Mouse (Mus musculus) embryonic facial prominence, embryonic 12.5 days (tissue): Measurements from ENCODE around the gene Fbxo47. TPM values are rescaled to one million over a fixed set of nuclear protein-coding genes. Genes with fewer than 3 reads are reported as not detected.

Experiments used
- ATAC-seq: fragments of 200-750 bp; cut with Nextera tagmentation; 2 replicates; pipeline ENCODE4 v1.8.0; 2017; ENCODE audit not compliant: insufficient number of reproducible peaks, insufficient read depth, low FRiP score, low TSS enrichment
- H3K27ac ChIP-seq: fragments of 300-500 bp; sonication (generic); 2 replicates; pipeline ENCODE4 v1.5.1; 2016; ENCODE audit warnings: mild to moderate bottlenecking
- H3K27me3 ChIP-seq: fragments of 300-500 bp; sonication (generic); 2 replicates; pipeline ENCODE4 v1.6.1; 2016; ENCODE audit warnings: mild to moderate bottlenecking, moderate library complexity
- H3K36me3 ChIP-seq: fragments of 300-500 bp; sonication (generic); 2 replicates; pipeline ENCODE4 v1.6.1; 2016; ENCODE audit warnings: mild to moderate bottlenecking
- H3K4me1 ChIP-seq: fragments of 300-500 bp; sonication (generic); 2 replicates; pipeline ENCODE4 v1.6.1; 2016
- H3K4me2 ChIP-seq: fragments of 300-500 bp; sonication (generic); replicated peaks from 2 replicates; pipeline ENCODE4 v1.6.1; 2016; ENCODE audit warnings: mild to moderate bottlenecking, moderate library complexity
- H3K4me3 ChIP-seq: fragments of 300-500 bp; sonication (generic); 2 replicates; pipeline ENCODE4 v1.5.1; 2016; ENCODE audit warnings: mild to moderate bottlenecking
- H3K9ac ChIP-seq: fragments of 300-500 bp; sonication (generic); 2 replicates; pipeline ENCODE4 v1.6.1; 2016; ENCODE audit warnings: mild to moderate bottlenecking, moderate library complexity
- H3K9me3 ChIP-seq: fragments of 300-500 bp; sonication (generic); 2 replicates; pipeline ENCODE4 v1.6.1; 2016; ENCODE audit warnings: mild to moderate bottlenecking, moderate library complexity
- WGBS: fragments of 180-500 bp; shearing (Covaris S2); methylation state at CpG from one replicate; pipeline ENCODE4 v1.1.7; 2016; 5-methylcytosine and 5-hydroxymethylcytosine counted together
- polyA plus RNA-seq: library from polyadenylated mRNA; unstranded; fragments of >200 nt; fragmentation: Nextera tagmentation; extraction: Ambion mirVana; gene quantifications from 2 replicates; pipeline ENCODE4 v1.2.1, GENCODE M21; 2016

Fbxo47 gene
- polyA plus RNA-seq: 0.50 and 0.51 TPM in 2 replicates

DNA sequence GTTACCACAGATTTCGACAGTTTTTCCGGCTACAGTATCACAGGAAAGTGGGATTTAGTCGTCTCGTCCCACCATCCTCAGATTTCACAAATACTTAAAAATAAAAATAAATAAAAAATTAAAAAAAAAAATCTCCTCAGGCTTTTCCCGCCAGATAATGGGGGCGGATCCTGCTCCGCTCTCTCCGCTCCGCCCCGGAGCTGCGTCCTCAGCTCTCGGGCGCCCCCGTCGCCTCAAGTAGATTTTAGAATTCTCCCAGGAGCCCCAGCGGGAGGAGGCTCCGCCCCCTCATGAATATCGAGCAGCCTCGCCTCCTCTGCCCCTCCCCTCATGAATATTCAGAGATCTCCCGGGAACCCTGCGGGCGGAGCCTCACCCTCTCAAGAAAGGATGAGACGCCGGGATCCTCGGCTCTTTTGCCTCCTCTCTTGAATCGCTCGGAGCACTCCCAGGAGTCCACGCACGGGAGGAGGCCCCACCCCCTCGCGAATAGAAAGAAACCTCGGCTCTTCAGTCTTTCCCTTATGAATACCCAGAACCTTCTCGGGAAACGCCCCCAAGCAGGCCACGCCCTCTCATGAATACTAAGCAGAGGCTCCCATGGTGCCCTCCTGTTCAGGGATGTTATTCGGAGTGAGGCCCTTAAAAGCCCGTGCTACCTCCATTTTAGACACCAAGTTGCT lies at the start of gene Fbxo47:
Fbxo47 (minus strand) TSS at position 237 of the 683 bp plus-strand sequence.
- H3K9me3 ChIP-seq: no peaks in the 10 kb centered on the region
- ATAC-seq: peak; percentile 92
- peak within 1 kb of the TSS; percentile 84 for H3K27ac ChIP-seq
- H3K4me2 ChIP-seq: peak within 1 kb of the TSS; percentile 52
- peak within 1 kb of the TSS; percentile 54 for H3K4me3 ChIP-seq
- H3K9ac ChIP-seq: peak within 1 kb of the TSS; percentile 42; the same call in 1 of the 2 replicates
- no peaks in the 10 kb centered on the region for H3K4me1 ChIP-seq
- no peaks in the 10 kb centered on the region for H3K36me3 ChIP-seq
- under 1% methylated on average over 37 of the region's 37 CpGs for WGBS
- H3K27me3 ChIP-seq: no peaks in the 10 kb centered on the region

DNA sequence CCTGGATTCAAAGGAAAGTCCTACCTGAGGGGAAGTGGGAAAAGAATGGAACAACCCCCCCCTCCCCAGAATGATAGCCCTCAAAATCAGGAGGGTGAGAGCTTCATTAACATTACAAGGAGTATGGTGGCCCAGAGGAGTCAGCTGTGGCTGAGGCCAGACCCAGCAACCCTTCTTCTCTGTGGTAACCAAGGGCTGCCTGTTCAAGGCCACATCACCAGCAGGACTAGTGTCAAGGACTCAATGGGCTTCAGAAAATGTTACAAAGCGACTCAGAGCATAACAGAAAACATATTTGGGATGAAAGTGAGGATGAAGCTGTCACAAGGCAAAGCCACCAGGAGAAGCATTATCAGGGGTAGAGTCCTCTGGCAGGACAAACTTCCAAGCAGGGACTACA lies 49.6 kb upstream of the Fbxo47 start:
- WGBS: 56% methylated on average over 1 of the region's 1 CpGs
- Histone ChIP-seq H3K4me3 (no peak overlapping the region), H3K36me3 (no peaks in the 10 kb centered on the region), H3K9me3 (no peaks in the 10 kb centered on the region), H3K27ac (no peak overlapping the region), H3K4me2 (no peak overlapping the region), H3K27me3 (no peaks in the 10 kb centered on the region), H3K9ac (no peak overlapping the region), H3K4me1 (no peaks in the 10 kb centered on the region)
- no peak for ATAC-seq

DNA sequence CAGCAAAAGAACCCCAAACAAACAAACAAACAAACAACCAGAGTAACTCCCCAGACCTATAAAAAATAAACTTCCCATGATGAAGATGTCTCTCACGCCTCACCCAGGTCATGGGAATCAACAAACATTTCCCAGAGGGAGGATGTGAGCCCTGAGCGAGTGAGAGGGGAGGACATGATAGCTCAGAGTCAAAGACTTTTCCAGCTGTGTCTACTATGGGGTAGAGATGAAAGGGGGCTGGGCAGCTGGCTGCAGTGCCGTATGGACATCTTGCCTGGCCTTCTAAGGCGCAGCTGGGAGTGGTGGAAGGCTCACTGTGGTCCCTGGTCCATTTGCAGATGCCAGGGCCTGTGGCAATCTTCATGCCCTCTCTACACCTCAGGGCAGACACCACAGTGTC lies 45.0 kb upstream of the Fbxo47 start:
- Histone ChIP-seq H3K9me3 (no peaks in the 10 kb centered on the region), H3K27me3 (no peaks in the 10 kb centered on the region), H3K9ac (no peak overlapping the region), H3K4me3 (no peak overlapping the region), H3K4me1 (no peaks in the 10 kb centered on the region), H3K4me2 (no peak overlapping the region), H3K36me3 (no peaks in the 10 kb centered on the region), H3K27ac (no peak overlapping the region)
- WGBS: 71% methylated on average over 4 of the region's 4 CpGs
- no peak for ATAC-seq

DNA sequence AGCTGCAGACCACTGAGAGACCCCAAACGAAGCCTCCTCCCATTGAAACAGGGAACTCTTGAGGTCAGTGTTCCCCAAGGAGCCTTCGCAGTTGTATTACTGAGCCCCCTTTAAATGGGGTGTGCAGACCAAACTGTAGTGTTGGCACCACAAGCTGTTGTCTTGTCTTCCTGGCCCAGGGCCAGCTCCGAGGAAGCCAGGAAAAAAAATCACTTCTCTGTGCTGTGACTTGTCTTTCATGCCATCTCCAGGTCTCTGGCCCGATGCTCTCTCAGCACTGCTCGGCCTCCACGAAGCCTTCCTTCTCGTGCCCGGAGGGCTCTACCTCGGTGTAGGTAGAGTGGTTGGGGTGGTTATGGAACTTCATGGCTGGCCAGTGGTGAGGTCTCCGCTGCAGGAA lies 40.3 kb upstream of the Fbxo47 start:
- WGBS: 87% methylated on average over 10 of the region's 10 CpGs
- Histone ChIP-seq H3K9ac (no peak overlapping the region), H3K4me1 (no peaks in the 10 kb centered on the region), H3K36me3 (no peaks in the 10 kb centered on the region), H3K4me2 (no peak overlapping the region), H3K27ac (no peak overlapping the region), H3K9me3 (no peaks in the 10 kb centered on the region), H3K27me3 (no peaks in the 10 kb centered on the region), H3K4me3 (no peak overlapping the region)
- no peak for ATAC-seq

DNA sequence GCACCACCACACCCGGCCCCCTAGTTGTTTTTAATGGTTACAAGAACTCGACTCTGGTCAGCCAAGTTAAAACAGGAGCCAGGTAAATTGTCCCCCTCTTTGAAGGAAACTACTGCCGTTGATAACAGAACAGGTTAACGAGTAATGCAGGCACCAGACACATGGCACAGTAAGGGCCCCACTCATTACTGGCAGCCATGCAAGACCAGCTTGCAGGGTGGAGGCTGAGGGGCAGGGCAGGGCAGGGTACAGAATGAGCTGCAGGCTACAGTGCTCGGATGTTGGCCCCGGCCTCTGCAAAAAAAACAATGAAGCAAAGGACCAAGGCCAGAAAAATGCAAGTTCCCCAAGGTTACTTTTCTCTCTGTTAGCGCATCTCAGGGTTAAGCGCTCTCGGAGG lies 39.7 kb upstream of the Fbxo47 start:
- 80% methylated on average over 9 of the region's 9 CpGs for WGBS
- ATAC-seq: no peak
- no peaks in the 10 kb centered on the region for H3K27me3 ChIP-seq

DNA sequence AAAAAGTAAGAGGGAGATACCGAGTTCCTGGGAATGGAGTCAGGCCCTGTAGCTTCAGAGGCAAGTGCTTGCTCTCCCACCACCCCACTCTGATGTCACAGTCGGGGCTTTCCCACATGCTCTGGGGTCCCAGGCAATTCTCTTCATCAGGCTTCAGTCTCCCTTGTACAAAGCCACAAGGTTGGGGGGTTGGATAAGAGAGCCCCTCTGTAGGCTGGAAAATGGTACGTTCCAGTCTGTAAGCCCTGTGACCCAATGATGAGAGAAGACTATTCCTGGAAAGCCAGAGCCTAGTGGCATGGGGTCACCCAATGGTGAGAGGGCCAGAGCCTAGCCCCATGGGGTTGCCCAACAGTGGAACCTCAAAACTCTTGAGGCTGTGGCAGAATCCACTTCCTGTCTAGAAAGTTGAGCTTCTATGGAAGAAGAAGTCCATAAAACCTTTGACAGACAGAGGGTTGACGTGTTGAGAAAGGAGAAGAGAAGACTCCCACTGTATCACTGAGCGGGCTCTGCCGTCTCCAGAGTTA lies 32.1 kb upstream of the Fbxo47 start:
- no peak overlapping the region for H3K4me2 ChIP-seq
- no peak overlapping the region for H3K27ac ChIP-seq
- no peaks in the 10 kb centered on the region for H3K36me3 ChIP-seq
- 91% methylated on average over 6 of the region's 6 CpGs for WGBS
- H3K4me3 ChIP-seq: no peak overlapping the region
- H3K27me3 ChIP-seq: no peaks in the 10 kb centered on the region
- no peaks in the 10 kb centered on the region for H3K9me3 ChIP-seq
- ATAC-seq: no peak
- H3K4me1 ChIP-seq: no peaks in the 10 kb centered on the region
- no peak overlapping the region for H3K9ac ChIP-seq

More for the DNA sequence above, 39.7 kb upstream of the Fbxo47 start:
- Histone ChIP-seq H3K4me2 (no peak overlapping the region), H3K9ac (no peak overlapping the region), H3K4me1 (no peaks in the 10 kb centered on the region), H3K27ac (no peak overlapping the region), H3K4me3 (no peak overlapping the region), H3K36me3 (no peaks in the 10 kb centered on the region), H3K9me3 (no peaks in the 10 kb centered on the region)

DNA sequence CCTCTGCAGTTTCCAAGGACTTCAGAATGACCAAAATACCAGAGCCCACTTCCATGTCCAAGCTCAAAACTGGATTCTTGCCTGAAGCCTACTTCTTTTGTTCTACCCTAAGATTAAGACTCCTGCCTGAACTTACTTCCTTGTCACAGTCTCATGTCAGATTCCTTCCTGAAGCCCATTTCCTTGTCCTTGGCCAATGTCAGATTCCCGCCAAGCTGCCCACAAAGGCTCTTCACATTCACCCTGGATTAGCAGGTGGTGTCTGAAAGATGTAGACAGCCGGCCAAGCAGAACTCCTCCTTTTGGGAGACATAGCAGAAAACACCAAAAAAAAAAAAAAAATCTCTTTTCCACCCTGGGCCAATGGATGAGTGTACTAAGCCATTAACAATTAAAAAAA lies 31.5 kb upstream of the Fbxo47 start:
- no peaks in the 10 kb centered on the region for H3K36me3 ChIP-seq
- 81% methylated on average over 2 of the region's 2 CpGs for WGBS
- H3K4me1 ChIP-seq: no peaks in the 10 kb centered on the region
- H3K27me3 ChIP-seq: no peaks in the 10 kb centered on the region
- no peak overlapping the region for H3K4me2 ChIP-seq
- no peak overlapping the region for H3K4me3 ChIP-seq
- H3K27ac ChIP-seq: no peak overlapping the region
- H3K9me3 ChIP-seq: no peaks in the 10 kb centered on the region
- no peak for ATAC-seq
- H3K9ac ChIP-seq: no peak overlapping the region

DNA sequence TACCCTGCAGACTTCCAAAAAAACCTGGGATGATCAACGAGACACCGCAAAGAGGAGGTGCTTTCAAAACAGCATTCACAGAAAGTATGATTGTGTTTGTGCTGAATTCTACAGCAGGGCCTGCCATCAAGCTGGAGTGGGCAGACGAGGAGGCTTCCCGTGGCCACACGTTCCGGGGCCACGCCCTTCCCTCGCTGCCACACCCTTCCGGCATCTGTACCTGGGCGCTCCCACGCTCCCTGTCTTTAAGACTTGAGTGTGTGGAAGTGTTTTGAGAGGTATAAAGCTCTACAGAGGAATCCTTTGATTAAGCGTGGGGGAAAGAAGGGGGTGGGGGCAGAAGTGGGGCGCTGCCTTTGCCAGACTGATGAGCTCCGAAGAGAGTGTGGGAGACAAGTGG lies 29.2 kb upstream of the Fbxo47 start:
- Histone ChIP-seq H3K9me3 (no peaks in the 10 kb centered on the region), H3K4me2 (no peak overlapping the region), H3K4me3 (no peak overlapping the region), H3K27me3 (no peaks in the 10 kb centered on the region), H3K27ac (no peak overlapping the region), H3K4me1 (no peaks in the 10 kb centered on the region), H3K36me3 (no peaks in the 10 kb centered on the region), H3K9ac (no peak overlapping the region)
- WGBS: 88% methylated on average over 14 of the region's 14 CpGs
- ATAC-seq: no peak

DNA sequence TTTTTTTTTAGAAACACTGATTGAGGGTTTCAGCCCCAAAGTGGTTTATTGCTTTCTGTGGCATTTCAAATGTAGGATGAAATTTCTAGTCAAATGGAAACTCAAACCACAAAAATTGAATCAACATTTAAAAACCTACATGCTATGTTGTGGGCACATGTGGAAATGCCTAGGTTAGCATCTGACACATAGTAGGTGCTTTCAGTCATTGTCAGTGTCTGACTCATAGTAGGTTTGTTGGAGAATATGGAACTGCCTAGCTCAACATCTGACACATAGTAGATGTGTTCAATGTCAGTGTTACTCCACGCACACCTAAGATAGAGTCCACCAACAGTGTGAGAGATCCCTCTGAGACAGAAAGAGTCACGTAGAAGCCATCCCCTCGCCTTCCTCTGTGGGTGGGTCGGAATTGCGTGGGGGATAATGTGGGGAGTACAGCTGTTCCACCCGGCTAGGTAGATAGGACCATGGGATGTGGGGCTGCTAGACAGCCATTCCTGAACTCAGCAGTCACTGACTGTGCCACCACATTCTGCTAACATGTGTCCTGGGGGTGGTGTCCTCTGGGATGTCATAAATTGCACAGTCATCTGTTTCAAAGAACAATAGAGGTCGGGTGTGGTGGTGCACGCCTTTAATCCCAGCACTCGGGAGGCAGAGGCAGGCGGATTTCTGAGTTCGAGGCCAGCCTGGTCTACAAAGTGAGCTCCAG lies 24.8 kb upstream of the Fbxo47 start:
- no peaks in the 10 kb centered on the region for H3K36me3 ChIP-seq
- 91% methylated on average over 11 of the region's 11 CpGs for WGBS
- no peak overlapping the region for H3K9ac ChIP-seq
- H3K4me1 ChIP-seq: no peaks in the 10 kb centered on the region
- no peaks in the 10 kb centered on the region for H3K9me3 ChIP-seq
- H3K4me2 ChIP-seq: no peak overlapping the region
- H3K27ac ChIP-seq: no peak overlapping the region
- no peaks in the 10 kb centered on the region for H3K27me3 ChIP-seq
- ATAC-seq: no peak
- no peak overlapping the region for H3K4me3 ChIP-seq

DNA sequence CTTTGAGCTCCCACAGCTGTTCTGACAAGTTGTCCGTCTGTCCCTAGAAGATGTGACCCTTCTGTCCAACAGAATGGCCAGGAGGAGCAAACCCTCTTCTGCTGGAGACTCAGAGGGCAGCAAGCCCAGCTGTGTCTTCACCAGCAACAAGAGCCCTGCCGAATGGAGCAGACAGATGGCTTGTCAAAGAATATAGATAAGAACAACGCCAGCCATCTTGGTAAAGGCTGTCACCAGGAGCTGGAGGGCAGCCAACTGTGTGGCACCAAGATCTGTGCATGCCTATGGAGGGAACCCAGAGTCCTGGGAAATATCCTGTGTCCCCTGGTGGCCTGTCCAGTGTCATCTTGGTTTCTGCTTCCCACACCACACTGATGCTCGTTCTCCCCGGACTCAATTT lies 24.0 kb upstream of the Fbxo47 start:
- ATAC-seq: no peak
- H3K4me3 ChIP-seq: no peak overlapping the region

DNA sequence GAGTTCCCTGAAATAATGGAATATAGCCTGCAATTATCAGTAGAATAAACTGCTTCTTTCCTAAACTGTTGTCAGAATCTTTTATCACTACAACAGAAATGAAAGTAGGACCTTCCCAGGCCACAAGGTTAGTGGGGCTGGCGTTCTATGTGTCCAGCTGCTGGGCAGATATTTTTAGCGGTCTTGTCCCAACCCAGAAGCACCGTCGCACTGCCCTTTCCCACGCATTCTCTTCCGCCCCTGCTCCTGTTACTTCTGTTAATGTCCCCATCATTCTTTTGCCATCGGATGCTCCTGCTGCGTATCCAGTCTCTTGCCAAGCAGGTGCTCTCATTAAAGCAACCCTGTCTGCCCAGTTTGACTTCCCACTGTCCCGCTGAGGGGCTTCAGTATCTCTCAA lies 23.0 kb upstream of the Fbxo47 start:
- ATAC-seq: no peak
- no peaks in the 10 kb centered on the region for H3K36me3 ChIP-seq
- no peak overlapping the region for H3K4me2 ChIP-seq
- no peaks in the 10 kb centered on the region for H3K4me1 ChIP-seq
- 87% methylated on average over 9 of the region's 9 CpGs for whole genome bisulfite sequencing
- no peak overlapping the region for H3K9ac ChIP-seq
- H3K9me3 ChIP-seq: no peaks in the 10 kb centered on the region
- no peak overlapping the region for H3K4me3 ChIP-seq
- no peak overlapping the region for H3K27ac ChIP-seq
- H3K27me3 ChIP-seq: no peaks in the 10 kb centered on the region

More for the DNA sequence above, 24.0 kb upstream of the Fbxo47 start:
- H3K9ac ChIP-seq: no peak overlapping the region
- H3K4me2 ChIP-seq: no peak overlapping the region
- H3K4me1 ChIP-seq: no peaks in the 10 kb centered on the region
- H3K36me3 ChIP-seq: no peaks in the 10 kb centered on the region
- no peaks in the 10 kb centered on the region for H3K9me3 ChIP-seq
- 87% methylated on average over 5 of the region's 5 CpGs for WGBS
- H3K27ac ChIP-seq: no peak overlapping the region
- no peaks in the 10 kb centered on the region for H3K27me3 ChIP-seq

DNA sequence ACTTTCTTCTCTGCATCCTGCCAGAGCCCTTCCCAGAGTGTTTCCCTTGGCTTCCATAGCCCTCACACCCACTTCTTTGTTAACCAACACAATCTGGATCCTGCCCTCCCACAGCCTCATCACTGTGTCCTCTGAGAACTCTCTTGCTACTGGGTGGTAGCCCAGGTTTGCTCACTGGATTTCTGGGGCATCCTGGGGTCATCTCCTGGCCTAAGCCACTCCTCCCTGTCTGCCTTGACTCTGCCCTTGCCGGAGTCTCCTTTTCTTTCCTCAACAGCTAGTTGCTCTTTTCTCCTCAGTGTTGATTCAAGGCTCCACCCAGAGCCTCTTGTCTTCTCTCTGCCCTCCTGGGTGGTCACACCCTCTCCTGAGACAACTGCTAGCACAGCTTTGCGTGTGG lies 22.0 kb upstream of the Fbxo47 start:
- Histone ChIP-seq H3K27me3 (no peaks in the 10 kb centered on the region), H3K9ac (no peak overlapping the region), H3K4me3 (no peak overlapping the region), H3K9me3 (no peaks in the 10 kb centered on the region), H3K4me2 (no peak overlapping the region), H3K36me3 (no peaks in the 10 kb centered on the region), H3K4me1 (no peaks in the 10 kb centered on the region), H3K27ac (no peak overlapping the region)
- 71% methylated on average over 2 of the region's 2 CpGs for WGBS
- no peak for ATAC-seq
